Mouse (Mus musculus) left cerebral cortex, adult 2 months (tissue): ENCODE measurements around the gene Ripply3. TPM values are rescaled to one million over a fixed set of nuclear protein-coding genes. Genes with fewer than 3 reads are reported as not detected.

Experiments used
- DNase-seq, 2 experiments: peaks; one replicate each; pipeline ENCODE4 v3.0.0; 2021 to 2022; ENCODE audit warnings: low spot score in 2 of 2, mixed read lengths in 1 of 2; ENCODE audit errors: extremely low spot score in 1 of 2
- H3K27ac ChIP-seq: fragments of 200-600 bp; 2 replicates; pipeline ENCODE4 v1.8.1; 2022
- H3K4me3 ChIP-seq: fragments of 200-600 bp; 2 replicates; pipeline ENCODE4 v1.8.1; 2022
- CTCF ChIP-seq: fragments of 200-600 bp; IDR thresholded peaks from 2 replicates; pipeline ENCODE4 v1.8.1; 2022; ENCODE audit warnings: antibody characterized with exemption, mild to moderate bottlenecking, moderate library complexity
- intact Hi-C: fragments of 180-260 bp; cut with DNase I; formaldehyde crosslinking; loops from one replicate; pipeline ENCODE4 v1.15.1; 2025
- total RNA-seq, 2 experiments: library from RNA; stranded (reverse); gene quantifications; 2 replicates each; pipeline ENCODE4 v1.2.3; 2021

Gene Ripply3
- total RNA-seq, 2 experiments from 2014 or later, result 0.29 to 0.51 TPM

GRCm38 (mm10) chr16:94302274-94303202 lies 25.7 kb upstream of the Ripply3 start:
- peak; percentile 57 to 70 for DNase-seq
- intact Hi-C loops, result no loop called here
- Histone ChIP-seq H3K4me3 (peak overlapping the region; percentile 54), H3K27ac (peak overlapping the region; percentile 85)
- peak; percentile 36 for TF ChIP-seq CTCF

DNA sequence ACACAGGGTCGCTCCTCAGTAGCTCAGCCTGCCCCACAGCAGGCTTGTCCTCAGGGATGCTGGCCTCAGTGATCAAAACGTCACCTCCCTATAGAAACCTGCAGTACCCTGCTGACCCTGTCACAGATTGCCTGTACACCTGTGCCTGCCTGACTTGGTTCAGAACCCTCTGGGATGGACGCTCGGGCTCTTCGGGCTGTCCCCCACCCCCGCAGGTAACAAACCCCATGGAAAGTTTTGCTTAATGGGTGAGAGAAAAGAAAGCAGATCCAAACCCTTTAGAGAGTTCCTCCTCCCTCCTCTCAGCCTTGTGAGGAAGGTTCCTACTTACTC lies 25.1 kb upstream of the Ripply3 start:
- DNase-seq, result no peak
- peak overlapping the region; percentile 85 for H3K27ac ChIP-seq
- TF ChIP-seq CTCF, result no peak
- intact Hi-C loops, result no loop called here
- peak overlapping the region; percentile 54 for H3K4me3 ChIP-seq

DNA sequence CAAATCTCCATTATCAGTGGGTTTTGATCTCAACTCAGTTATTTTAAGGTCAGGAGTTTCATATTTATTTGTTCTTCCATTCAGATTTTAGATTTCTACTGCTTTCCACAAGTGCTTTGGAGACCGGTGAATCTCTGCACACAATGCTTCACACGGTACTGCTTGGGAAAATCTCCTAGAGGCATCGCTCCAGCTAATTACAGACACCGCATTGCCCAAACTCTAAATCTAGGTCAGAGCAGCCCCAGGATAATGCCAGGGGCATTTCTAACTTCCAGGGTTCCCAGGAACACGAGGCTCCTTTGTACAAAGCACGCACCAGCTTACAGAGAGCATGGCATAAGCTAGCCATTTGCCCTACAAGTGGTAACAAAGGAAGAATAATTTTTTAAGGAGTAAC lies 20.7 kb upstream of the Ripply3 start:
- DNase-seq, result no peak
- TF ChIP-seq CTCF, result no peak
- intact Hi-C loops, result no loop called here

DNA sequence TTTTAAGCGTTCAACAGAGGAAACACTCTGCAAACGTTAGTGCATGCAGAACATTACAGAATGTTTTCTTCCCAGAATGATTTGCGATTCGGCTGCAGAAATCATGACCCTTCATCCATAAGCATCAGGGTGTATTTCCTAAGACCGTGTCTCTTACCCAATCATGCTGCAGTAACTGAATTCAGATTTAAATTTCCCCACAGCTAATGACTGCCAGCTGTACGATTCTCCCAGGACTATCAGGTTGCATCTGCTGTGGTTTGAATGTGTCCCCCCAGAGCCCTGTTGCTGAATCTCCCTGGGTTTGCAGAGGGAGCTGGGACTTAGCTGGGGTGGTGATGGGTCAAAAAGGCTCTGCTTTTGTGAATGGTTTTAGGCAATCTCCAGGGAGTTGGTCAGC lies 20.3 kb upstream of the Ripply3 start:
- no peak overlapping the region for H3K4me3 ChIP-seq
- no peak for TF ChIP-seq CTCF
- DNase-seq, result no peak
- intact Hi-C loops, result no loop called here
- peak overlapping the region; percentile 64 for H3K27ac ChIP-seq

More for the DNA sequence above, 20.7 kb upstream of the Ripply3 start:
- no peak overlapping the region for H3K4me3 ChIP-seq
- peak overlapping the region; percentile 64; the same call in 1 of the 2 replicates for H3K27ac ChIP-seq

GRCm38 (mm10) chr16:94309025-94309424 lies 19.2 kb upstream of the Ripply3 start:
- no peak overlapping the region for H3K4me3 ChIP-seq
- no peak for DNase-seq
- intact Hi-C loops, result no loop called here
- H3K27ac ChIP-seq, result no peak overlapping the region
- TF ChIP-seq CTCF, result no peak

GRCm38 (mm10) chr16:94311416-94311815 lies 16.8 kb upstream of the Ripply3 start:
- no peak for DNase-seq
- intact Hi-C loops, result loop anchor here (5.0 kb wide), 1 partner anchor 256 kb away; no protein-coding TSS in a partner anchor

DNA sequence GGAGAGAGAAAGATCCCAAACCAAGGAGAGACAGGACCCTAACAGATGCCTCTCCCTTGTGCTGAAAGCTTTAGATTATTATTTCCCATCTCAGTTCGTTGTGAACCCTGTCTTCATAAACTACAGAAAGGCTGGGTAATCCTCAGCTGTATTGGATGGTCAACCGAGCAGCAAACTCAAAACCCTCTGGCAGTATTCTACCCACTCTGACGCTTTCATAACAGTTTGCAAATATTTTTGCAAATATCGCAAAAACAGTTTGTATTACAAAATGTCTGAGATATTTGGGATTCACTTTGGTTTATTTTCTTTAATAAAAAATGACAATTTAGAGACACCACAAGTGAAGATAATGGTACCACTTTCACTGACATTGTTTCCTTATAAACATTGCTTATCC lies 16.3 kb upstream of the Ripply3 start:
- intact Hi-C loops, result loop anchor here (5.0 kb wide), 1 partner anchor 255 kb away; no protein-coding TSS in a partner anchor

More at GRCm38 (mm10) chr16:94311416-94311815, 16.8 kb upstream of the Ripply3 start:
- H3K27ac ChIP-seq, result peak overlapping the region; percentile 61; the same call in 1 of the 2 replicates
- no peak overlapping the region for H3K4me3 ChIP-seq
- TF ChIP-seq CTCF, result no peak

GRCm38 (mm10) chr16:94312663-94313228 lies 15.5 kb upstream of the Ripply3 start:
- peak overlapping the region; percentile 91 for H3K4me3 ChIP-seq
- peak; percentile 31 for TF ChIP-seq CTCF
- DNase-seq, result peak; percentile 77 to 80
- H3K27ac ChIP-seq, result peak overlapping the region; percentile 100
- intact Hi-C loops, result loop anchor here (1.0 to 5.0 kb wide), 3 partner anchors 23 to 255 kb away; partner anchors contain the start of gene Ttc3

More for the DNA sequence above, 16.3 kb upstream of the Ripply3 start:
- peak overlapping the region; percentile 91 for H3K4me3 ChIP-seq
- DNase-seq, result no peak
- TF ChIP-seq CTCF, result no peak
- H3K27ac ChIP-seq, result peak overlapping the region; percentile 100

DNA sequence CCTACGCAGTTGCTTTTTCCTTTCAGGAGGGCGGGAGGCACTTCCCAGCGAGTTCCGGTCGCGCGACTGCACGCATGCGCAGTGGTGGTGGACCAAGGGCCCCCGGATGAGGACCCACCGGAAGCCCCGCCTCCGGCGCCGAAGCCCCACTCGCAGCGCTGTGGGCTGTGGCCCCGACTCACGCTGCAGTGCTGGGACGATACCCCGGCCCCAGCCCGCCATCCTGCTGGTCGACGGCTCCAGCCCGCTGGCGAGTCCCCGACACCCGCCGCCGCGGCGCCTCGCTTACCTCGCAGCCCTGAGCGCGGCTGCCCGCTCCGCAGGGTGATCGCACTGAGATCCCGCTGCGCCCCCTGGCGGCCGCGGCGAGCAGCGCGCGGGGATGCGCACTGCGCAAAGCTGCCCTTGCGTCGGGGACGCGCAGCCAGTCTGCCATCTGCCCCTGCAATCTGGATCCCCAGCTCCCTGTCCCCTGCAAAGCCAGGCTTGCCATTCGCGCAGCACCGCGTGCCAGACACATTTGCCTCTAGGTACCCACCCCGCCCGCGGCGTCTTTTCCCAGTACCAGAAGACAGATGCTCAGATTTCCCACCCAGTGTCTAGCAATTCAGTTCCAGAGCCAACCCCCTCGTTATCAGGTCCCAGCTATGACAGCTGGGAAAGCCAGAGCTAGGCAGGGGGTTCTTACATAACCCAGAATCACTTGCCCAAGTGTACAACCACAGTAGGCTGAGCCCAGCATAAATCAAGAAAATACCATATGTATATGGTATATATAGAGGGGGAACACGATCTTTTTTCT lies 14.8 kb upstream of the Ripply3 start, which contains the start of gene Hlcs:
Gene Hlcs (minus strand): TSS at position 343 of the 802 bp plus-strand sequence.
- H3K27ac ChIP-seq, result peak within 1 kb of the TSS; percentile 100
- intact Hi-C loops, result loop anchor here (1.0 to 5.0 kb wide), 3 partner anchors 24 to 254 kb away; partner anchors contain the start of gene Ttc3
- peak; percentile 99 for DNase-seq
- peak; percentile 99 for TF ChIP-seq CTCF
- H3K4me3 ChIP-seq, result peak within 1 kb of the TSS; percentile 91

- intact Hi-C loops, result loop anchor here (5.0 kb wide), 1 partner anchor 253 kb away; no protein-coding TSS in a partner anchor
- no peak for DNase-seq
- H3K27ac ChIP-seq, result peak overlapping the region; percentile 100
- TF ChIP-seq CTCF, result no peak
- no peak overlapping the region for H3K4me3 ChIP-seq
Measured at GRCm38 (mm10) chr16:94314626-94315025, 13.6 kb upstream of the Ripply3 start.

GRCm38 (mm10) chr16:94315215-94315614 lies 13.0 kb upstream of the Ripply3 start:
- Histone ChIP-seq H3K4me3 (no peak overlapping the region), H3K27ac (no peak overlapping the region)
- no peak for DNase-seq
- TF ChIP-seq CTCF, result no peak
- intact Hi-C loops, result no loop called here
